Mouse (Mus musculus): ENCODE results near the gene Pik3r3. TPM values are rescaled to one million over a fixed set of nuclear protein-coding genes. Genes with fewer than 3 reads are reported as not detected.
"Not testable (repeated sequence)": the region's sequence is repeated elsewhere in the genome, so short reads cannot be mapped to it uniquely, and the experiment has no call there.

Pik3r3 gene
- polyA plus RNA-seq, 1 experiment from 2014 or later, result 42.6 TPM

- Histone ChIP-seq H3K27ac (peak overlapping the region; percentile 99), H3K36me3 (replicated peaks) (no peaks in the 10 kb centered on the region)
Observed at GRCm38 (mm10) chr4:116222843-116223119, 1.4 kb downstream of the Pik3r3 start.

GRCm38 (mm10) chr4:116243377-116243776 is 22.0 kb downstream of the Pik3r3 start:
- H3K27me3 ChIP-seq (ENCODE audit: poor library complexity, severe bottlenecking), result no peaks in the 10 kb centered on the region
- H3K27ac ChIP-seq, result no peak overlapping the region
- 83% methylated on average over 3 of the region's 3 CpGs for WGBS
- no peaks in the 10 kb centered on the region for H3K4me1 ChIP-seq
- no peak overlapping the region for H3K4me3 ChIP-seq
- no peak for DNase-seq (ENCODE audit: extremely low spot score, low spot score)
- H3K36me3 ChIP-seq (replicated peaks), result peaks cover 41% of the 10 kb centered on the region
- no peaks in the 10 kb centered on the region for H3K9me3 ChIP-seq

More at GRCm38 (mm10) chr4:116222843-116223119, 1.4 kb downstream of the Pik3r3 start:
- Histone ChIP-seq H3K9me3 (no peaks in the 10 kb centered on the region), H3K4me3 (peak overlapping the region; percentile 76), H3K27me3 (ENCODE audit: poor library complexity, severe bottlenecking) (no peaks in the 10 kb centered on the region), H3K4me1 (peaks cover 27% of the 10 kb centered on the region)
- no peak for DNase-seq (ENCODE audit: extremely low spot score, low spot score)
- WGBS, result 7% methylated on average over 6 of the region's 6 CpGs

- H3K36me3 ChIP-seq (replicated peaks), result peaks cover 36% of the 10 kb centered on the region
- no peak overlapping the region for H3K4me3 ChIP-seq
- H3K27me3 ChIP-seq (ENCODE audit: poor library complexity, severe bottlenecking), result no peaks in the 10 kb centered on the region
- H3K27ac ChIP-seq, result no peak overlapping the region
- H3K9me3 ChIP-seq, result no peaks in the 10 kb centered on the region
- no peak for DNase-seq (ENCODE audit: extremely low spot score, low spot score)
- 83% methylated on average over 2 of the region's 2 CpGs for WGBS
- H3K4me1 ChIP-seq, result no peaks in the 10 kb centered on the region
Observed at GRCm38 (mm10) chr4:116244240-116244639, 22.8 kb downstream of the Pik3r3 start.

- not testable (repeated sequence) for H3K27me3 ChIP-seq (ENCODE audit: poor library complexity, severe bottlenecking); H3K27ac ChIP-seq; H3K4me1 ChIP-seq; H3K4me3 ChIP-seq; H3K9me3 ChIP-seq; DNase-seq (ENCODE audit: extremely low spot score, low spot score)
- peaks cover 30% of the 10 kb centered on the region for H3K36me3 ChIP-seq (replicated peaks)
- 47% methylated on average over 3 of the region's 3 CpGs for WGBS
Observed at GRCm38 (mm10) chr4:116245926-116246325, 24.5 kb downstream of the Pik3r3 start.

GRCm38 (mm10) chr4:116249986-116250385 is 28.6 kb downstream of the Pik3r3 start:
- Histone ChIP-seq H3K36me3 (replicated peaks) (peaks cover 16% of the 10 kb centered on the region), H3K27ac (no peak overlapping the region), H3K4me3 (no peak overlapping the region), H3K9me3 (no peaks in the 10 kb centered on the region), H3K27me3 (ENCODE audit: poor library complexity, severe bottlenecking) (no peaks in the 10 kb centered on the region), H3K4me1 (no peaks in the 10 kb centered on the region)
- no peak for DNase-seq (ENCODE audit: extremely low spot score, low spot score)
- 94% methylated on average over 3 of the region's 3 CpGs for WGBS

GRCm38 (mm10) chr4:116268220-116268619 is 46.8 kb downstream of the Pik3r3 start:
- Histone ChIP-seq H3K27ac (no peak overlapping the region), H3K4me3 (no peak overlapping the region), H3K9me3 (no peaks in the 10 kb centered on the region), H3K4me1 (no peaks in the 10 kb centered on the region), H3K27me3 (ENCODE audit: poor library complexity, severe bottlenecking) (no peaks in the 10 kb centered on the region), H3K36me3 (replicated peaks) (peaks cover 94% of the 10 kb centered on the region)
- 98% methylated on average over 6 of the region's 6 CpGs for whole genome bisulfite sequencing
- DNase-seq (ENCODE audit: extremely low spot score, low spot score), result no peak

GRCm38 (mm10) chr4:116282211-116282610 is 60.8 kb downstream of the Pik3r3 start:
- Histone ChIP-seq H3K27me3 (ENCODE audit: poor library complexity, severe bottlenecking) (no peaks in the 10 kb centered on the region), H3K36me3 (replicated peaks) (peaks cover 60% of the 10 kb centered on the region), H3K4me3 (no peak overlapping the region), H3K4me1 (no peaks in the 10 kb centered on the region), H3K27ac (no peak overlapping the region), H3K9me3 (no peaks in the 10 kb centered on the region; the same call in 1 of the 2 replicates)
- no peak for DNase-seq (ENCODE audit: extremely low spot score, low spot score)
- 68% methylated on average over 2 of the region's 2 CpGs for WGBS

GRCm38 (mm10) chr4:116291561-116291960 is 70.1 kb downstream of the Pik3r3 start:
- no peaks in the 10 kb centered on the region for H3K9me3 ChIP-seq

GRCm38 (mm10) chr4:116293296-116293695 is 71.9 kb downstream of the Pik3r3 start:
- H3K4me3 ChIP-seq, result no peak overlapping the region
- WGBS, result 91% methylated on average over 12 of the region's 12 CpGs
- H3K36me3 ChIP-seq (replicated peaks), result peaks cover 94% of the 10 kb centered on the region
- no peaks in the 10 kb centered on the region for H3K4me1 ChIP-seq
- H3K27me3 ChIP-seq (ENCODE audit: poor library complexity, severe bottlenecking), result no peaks in the 10 kb centered on the region
- H3K27ac ChIP-seq, result no peak overlapping the region
- DNase-seq (ENCODE audit: extremely low spot score, low spot score), result no peak
- H3K9me3 ChIP-seq, result no peaks in the 10 kb centered on the region

More at GRCm38 (mm10) chr4:116291561-116291960, 70.1 kb downstream of the Pik3r3 start:
- no peak for DNase-seq (ENCODE audit: extremely low spot score, low spot score)
- Histone ChIP-seq H3K27me3 (ENCODE audit: poor library complexity, severe bottlenecking) (no peaks in the 10 kb centered on the region), H3K36me3 (replicated peaks) (peaks cover 99% of the 10 kb centered on the region), H3K4me3 (no peak overlapping the region), H3K4me1 (no peaks in the 10 kb centered on the region), H3K27ac (no peak overlapping the region)
- WGBS, result 93% methylated on average over 6 of the region's 6 CpGs

GRCm38 (mm10) chr4:116300878-116301355 is 79.5 kb downstream of the Pik3r3 start:
- no peak overlapping the region for H3K27ac ChIP-seq

GRCm38 (mm10) chr4:116304551-116304950 is 83.1 kb downstream of the Pik3r3 start:
- no peak overlapping the region for H3K27ac ChIP-seq
- H3K36me3 ChIP-seq (replicated peaks), result peaks cover 82% of the 10 kb centered on the region
- DNase-seq (ENCODE audit: extremely low spot score, low spot score), result no peak
- no peak overlapping the region for H3K4me3 ChIP-seq
- no peaks in the 10 kb centered on the region for H3K4me1 ChIP-seq
- no peaks in the 10 kb centered on the region for H3K27me3 ChIP-seq (ENCODE audit: poor library complexity, severe bottlenecking)
- no peaks in the 10 kb centered on the region for H3K9me3 ChIP-seq
- WGBS, result 22% methylated on average over 1 of the region's 1 CpGs

More at GRCm38 (mm10) chr4:116300878-116301355, 79.5 kb downstream of the Pik3r3 start:
- H3K9me3 ChIP-seq, result no peaks in the 10 kb centered on the region
- no peak for DNase-seq (ENCODE audit: extremely low spot score, low spot score)
- no peaks in the 10 kb centered on the region for H3K27me3 ChIP-seq (ENCODE audit: poor library complexity, severe bottlenecking)
- no peaks in the 10 kb centered on the region for H3K4me1 ChIP-seq
- no peak overlapping the region for H3K4me3 ChIP-seq
- 86% methylated on average over 4 of the region's 4 CpGs for WGBS
- peaks cover 74% of the 10 kb centered on the region for H3K36me3 ChIP-seq (replicated peaks)

- Histone ChIP-seq H3K4me3 (no peak overlapping the region), H3K36me3 (replicated peaks) (peaks cover 95% of the 10 kb centered on the region), H3K4me1 (no peaks in the 10 kb centered on the region), H3K27me3 (ENCODE audit: poor library complexity, severe bottlenecking) (no peaks in the 10 kb centered on the region), H3K27ac (no peak overlapping the region), H3K9me3 (no peaks in the 10 kb centered on the region)
- no peak for DNase-seq (ENCODE audit: extremely low spot score, low spot score)
- 93% methylated on average over 4 of the region's 4 CpGs for WGBS
Observed at GRCm38 (mm10) chr4:116317575-116317974, 96.2 kb downstream of the Pik3r3 start.

GRCm38 (mm10) chr4:116322127-116322526 is 100.7 kb downstream of the Pik3r3 start:
- DNase-seq (ENCODE audit: extremely low spot score, low spot score), result no peak
- Histone ChIP-seq H3K36me3 (replicated peaks) (peaks cover 88% of the 10 kb centered on the region), H3K9me3 (no peaks in the 10 kb centered on the region), H3K27ac (no peak overlapping the region), H3K4me1 (no peaks in the 10 kb centered on the region), H3K4me3 (no peak overlapping the region), H3K27me3 (ENCODE audit: poor library complexity, severe bottlenecking) (no peaks in the 10 kb centered on the region)
- WGBS, result 94% methylated on average over 6 of the region's 6 CpGs

- Histone ChIP-seq H3K9me3 (no peaks in the 10 kb centered on the region), H3K4me1 (no peaks in the 10 kb centered on the region), H3K4me3 (no peak overlapping the region), H3K27me3 (ENCODE audit: poor library complexity, severe bottlenecking) (no peaks in the 10 kb centered on the region), H3K36me3 (replicated peaks) (peaks cover 63% of the 10 kb centered on the region), H3K27ac (no peak overlapping the region)
- DNase-seq (ENCODE audit: extremely low spot score, low spot score), result no peak
- 97% methylated on average over 3 of the region's 3 CpGs for WGBS
Observed at GRCm38 (mm10) chr4:116329256-116329655, 107.8 kb downstream of the Pik3r3 start.

Data from forebrain, embryonic 10.5 days (tissue).